Mouse (Mus musculus) ovary, postnatal 10 days (tissue): ENCODE results near the gene Atp2c1.
A peak's percentile ranks its signal among the peaks of the same experiment; 100 is the strongest.

Source experiments
- DNase-seq: peaks from one replicate; pipeline ENCODE4 v3.0.0; 2022; ENCODE audit warnings: low spot score

Gene Atp2c1

GRCm38 (mm10) chr9:105527219-105527618 is at the start of gene Atp2c1:
TSS of gene Atp2c1 (minus strand) at chr9:105527319.
- DNase-seq: no peak

- no peak for DNase-seq
These were observed 30.3 kb upstream of the Atp2c1 start for GRCm38 (mm10) chr9:105557452-105557851.

GRCm38 (mm10) chr9:105556141-105556735 is 29.1 kb upstream of the Atp2c1 start:
- no peak for DNase-seq

GRCm38 (mm10) chr9:105554439-105554807 is 27.3 kb upstream of the Atp2c1 start:
- DNase-seq: no peak

GRCm38 (mm10) chr9:105553629-105554438 is 26.7 kb upstream of the Atp2c1 start:
- DNase-seq: no peak

GRCm38 (mm10) chr9:105551407-105551806 is 24.3 kb upstream of the Atp2c1 start:
- no peak for DNase-seq

- no peak for DNase-seq
These were observed 22.0 kb upstream of the Atp2c1 start for GRCm38 (mm10) chr9:105549096-105549495.

- DNase-seq: no peak
These were observed 17.1 kb upstream of the Atp2c1 start for GRCm38 (mm10) chr9:105544013-105544750.

GRCm38 (mm10) chr9:105537473-105537872 is 10.4 kb upstream of the Atp2c1 start:
- no peak for DNase-seq

GRCm38 (mm10) chr9:105536877-105537276 is 9.8 kb upstream of the Atp2c1 start:
- DNase-seq: no peak

GRCm38 (mm10) chr9:105525355-105525754 is 1.8 kb downstream of the Atp2c1 start:
- no peak for DNase-seq

- DNase-seq: no peak
These were observed 4.1 kb downstream of the Atp2c1 start for GRCm38 (mm10) chr9:105523038-105523437.

GRCm38 (mm10) chr9:105522063-105522462 is 5.1 kb downstream of the Atp2c1 start:
- DNase-seq: no peak

GRCm38 (mm10) chr9:105520776-105521552 is 6.2 kb downstream of the Atp2c1 start:
- no peak for DNase-seq

GRCm38 (mm10) chr9:105519278-105519883 is 7.7 kb downstream of the Atp2c1 start:
- no peak for DNase-seq

- no peak for DNase-seq
These were observed 23.4 kb downstream of the Atp2c1 start for GRCm38 (mm10) chr9:105503690-105504089.

- no peak for DNase-seq
These were observed 24.7 kb downstream of the Atp2c1 start for GRCm38 (mm10) chr9:105502389-105502788.

- peak; percentile 5 for DNase-seq
These were observed 31.6 kb downstream of the Atp2c1 start for GRCm38 (mm10) chr9:105495316-105496174.

- DNase-seq: peak; percentile 94
These were observed 32.4 kb downstream of the Atp2c1 start for GRCm38 (mm10) chr9:105494553-105495315.

GRCm38 (mm10) chr9:105492744-105493143 is 34.4 kb downstream of the Atp2c1 start:
- DNase-seq: no peak
